Mouse (Mus musculus) 416B (cell line): Measurements from ENCODE around the gene Pacrg.

Source experiments
- DNase-seq: peaks from one replicate; pipeline ENCODE4 v3.0.0; 2011; ENCODE audit warnings: low read depth

The Pacrg gene

GRCm38 (mm10) chr17:10624699-10625424 lies 215.2 kb downstream of the Pacrg start:
- DNase-seq = no peak

GRCm38 (mm10) chr17:10620621-10621020 lies 219.5 kb downstream of the Pacrg start:
- no peak for DNase-seq

- DNase-seq = no peak
Observed at GRCm38 (mm10) chr17:10619881-10620280, 220.2 kb downstream of the Pacrg start.

GRCm38 (mm10) chr17:10617656-10618055 lies 222.5 kb downstream of the Pacrg start:
- DNase-seq = no peak

GRCm38 (mm10) chr17:10615611-10616010 lies 224.5 kb downstream of the Pacrg start:
- DNase-seq = no peak

GRCm38 (mm10) chr17:10614696-10615095 lies 225.4 kb downstream of the Pacrg start:
- no peak for DNase-seq

- DNase-seq = no peak
Observed at GRCm38 (mm10) chr17:10611626-10612025, 228.5 kb downstream of the Pacrg start.

GRCm38 (mm10) chr17:10608146-10608545 lies 232.0 kb downstream of the Pacrg start:
- no peak for DNase-seq

GRCm38 (mm10) chr17:10606090-10606489 lies 234.0 kb downstream of the Pacrg start:
- DNase-seq = peak; percentile 0

GRCm38 (mm10) chr17:10597741-10598140 lies 242.4 kb downstream of the Pacrg start:
- DNase-seq = no peak

GRCm38 (mm10) chr17:10589604-10590003 lies 250.5 kb downstream of the Pacrg start:
- no peak for DNase-seq

- DNase-seq = no peak
Observed at GRCm38 (mm10) chr17:10588922-10589400, 251.2 kb downstream of the Pacrg start.

- no peak for DNase-seq
Observed at GRCm38 (mm10) chr17:10583301-10583700, 256.8 kb downstream of the Pacrg start.

- DNase-seq = no peak
Observed at GRCm38 (mm10) chr17:10575306-10575705, 264.8 kb downstream of the Pacrg start.

- DNase-seq = no peak
Observed at GRCm38 (mm10) chr17:10572436-10572835, 267.7 kb downstream of the Pacrg start.

GRCm38 (mm10) chr17:10569270-10569669 lies 270.8 kb downstream of the Pacrg start:
- DNase-seq = no peak

- no peak for DNase-seq
Observed at GRCm38 (mm10) chr17:10567411-10567810, 272.7 kb downstream of the Pacrg start.

GRCm38 (mm10) chr17:10564191-10564590 lies 275.9 kb downstream of the Pacrg start:
- no peak for DNase-seq

GRCm38 (mm10) chr17:10562871-10563270 lies 277.2 kb downstream of the Pacrg start:
- no peak for DNase-seq

GRCm38 (mm10) chr17:10560053-10560452 lies 280.1 kb downstream of the Pacrg start:
- no peak for DNase-seq

GRCm38 (mm10) chr17:10558671-10559070 lies 281.4 kb downstream of the Pacrg start:
- DNase-seq = no peak

GRCm38 (mm10) chr17:10552295-10553056 lies 287.6 kb downstream of the Pacrg start:
- no peak for DNase-seq

- DNase-seq = no peak
Observed at GRCm38 (mm10) chr17:10550781-10551520, 289.2 kb downstream of the Pacrg start.
